Mouse (Mus musculus) c-Kit-positive CD71-positive TER-119-positive erythroid progenitor cells, embryonic 14.5 days (primary cell): ENCODE results near the gene Gm20661.

ENCODE experiments used
- DNase-seq: peaks from one replicate; pipeline ENCODE4 v3.0.0-alpha.2; 2013; ENCODE audit warnings: low spot score

The Gm20661 gene

GRCm38 (mm10) chr9:107982681-107983346 lies at the start of gene Gm20661:
TSS of gene Gm20661 (plus strand) at chr9:107983058.
- DNase-seq = peak; percentile 84

DNA sequence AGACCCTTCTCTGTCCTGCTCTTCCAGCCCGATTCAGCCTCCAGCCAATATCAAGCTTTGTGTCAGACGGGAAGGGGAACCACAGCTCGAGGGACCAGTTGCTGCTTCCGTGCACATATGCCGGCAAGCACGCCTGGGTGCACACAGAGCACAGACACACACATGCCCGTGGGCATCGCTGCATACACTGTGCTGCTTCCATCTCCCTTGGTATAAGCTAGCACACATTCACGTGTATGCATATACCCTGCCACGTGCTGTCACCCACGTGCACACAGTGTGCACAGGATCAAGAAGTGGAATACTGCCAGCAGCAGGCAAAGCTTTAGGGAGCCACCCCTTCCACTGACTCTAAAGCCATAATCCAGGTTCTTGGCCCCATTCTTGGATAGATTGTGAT lies 48.7 kb upstream of the Gm20661 start:
- DNase-seq = no peak

DNA sequence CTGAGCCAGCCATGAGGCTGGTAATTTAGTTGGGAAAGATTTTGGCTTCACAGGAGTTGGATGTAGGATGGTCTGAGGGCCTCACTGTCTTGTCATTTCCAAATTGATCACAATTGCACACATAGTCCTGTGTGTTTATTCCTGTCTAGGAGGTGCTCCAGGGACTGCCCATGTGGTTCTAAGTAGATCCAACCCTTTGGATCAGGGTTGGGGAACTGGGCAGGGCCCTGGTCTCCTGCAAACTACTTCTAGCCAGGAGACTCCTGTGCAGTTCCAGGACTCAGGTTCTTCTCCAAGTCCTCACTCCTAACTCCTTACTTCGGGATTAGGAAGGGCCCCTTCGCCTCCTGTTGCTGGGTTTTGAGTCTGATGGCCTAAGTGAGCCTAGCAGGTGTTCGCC lies 47.5 kb upstream of the Gm20661 start, which contains the start of gene Camkv:
Gene Camkv (plus strand): TSS at position 301 of the 400 bp plus-strand sequence.
- no peak for DNase-seq

GRCm38 (mm10) chr9:107935790-107936214 lies 47.1 kb upstream of the Gm20661 start:
- no peak for DNase-seq

- DNase-seq = no peak
Observed at GRCm38 (mm10) chr9:107936215-107936822, 46.5 kb upstream of the Gm20661 start.

GRCm38 (mm10) chr9:107936831-107937230 lies 46.0 kb upstream of the Gm20661 start:
- no peak for DNase-seq

- no peak for DNase-seq
Observed at GRCm38 (mm10) chr9:107947241-107948194, 35.3 kb upstream of the Gm20661 start.

DNA sequence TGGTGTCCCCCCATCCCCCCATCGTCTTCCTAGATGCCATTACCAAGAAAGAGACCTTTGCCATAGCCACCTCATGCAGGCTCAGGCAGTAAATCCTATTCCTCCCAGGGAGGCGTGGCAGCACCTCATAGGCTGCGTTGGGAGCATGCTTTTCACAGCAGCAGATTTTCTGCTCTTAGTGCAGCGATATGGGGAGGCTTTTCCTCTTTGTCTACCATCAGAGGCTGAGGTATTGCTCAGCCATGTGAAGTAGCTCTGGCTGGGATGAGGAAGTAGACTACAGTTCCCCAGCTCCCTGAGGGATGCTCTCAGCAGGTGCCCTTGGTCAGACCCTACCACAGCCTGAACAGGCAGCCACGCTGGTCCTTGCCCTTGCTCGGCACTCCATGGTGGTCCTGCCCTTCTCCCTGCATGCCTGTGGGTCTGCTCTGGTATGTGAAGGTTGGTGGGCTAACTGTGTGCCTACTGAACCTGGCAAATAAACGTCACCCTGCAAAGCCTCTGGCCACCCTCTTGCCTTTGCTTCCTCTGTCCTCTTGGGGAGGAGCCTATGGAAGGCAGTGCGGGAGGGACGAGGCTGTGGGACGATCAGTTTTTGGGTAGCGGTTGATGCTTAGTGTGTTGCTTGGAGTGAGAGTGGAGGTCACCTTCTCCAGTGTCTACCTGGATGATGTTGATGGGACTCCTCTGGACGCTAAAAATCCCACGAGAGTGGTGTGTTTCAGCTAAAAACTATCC lies 33.5 kb upstream of the Gm20661 start:
- DNase-seq = no peak

DNA sequence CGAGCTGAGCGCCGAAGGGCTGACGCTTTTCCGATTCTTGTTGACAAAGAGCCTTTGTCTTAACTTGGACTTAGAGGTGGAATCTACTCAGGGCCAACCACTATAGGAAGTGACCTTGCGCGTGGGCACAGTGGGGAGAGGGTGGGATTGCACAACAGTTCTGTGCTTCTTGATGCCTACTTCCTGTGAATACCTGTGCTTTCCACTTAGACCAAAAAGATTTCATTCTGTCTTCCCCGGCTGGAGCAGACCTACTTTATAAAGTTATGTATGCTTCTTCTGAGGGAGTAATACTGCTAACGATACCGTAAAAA lies 33.0 kb upstream of the Gm20661 start, which contains the start of gene Traip:
Gene Traip (plus strand): TSS at position 215 of the 314 bp plus-strand sequence.
- DNase-seq = no peak

- peak; percentile 90 for DNase-seq
Observed at GRCm38 (mm10) chr9:107950460-107951355, 32.1 kb upstream of the Gm20661 start.

- DNase-seq = no peak
Observed at GRCm38 (mm10) chr9:107955613-107956289, 27.1 kb upstream of the Gm20661 start.

DNA sequence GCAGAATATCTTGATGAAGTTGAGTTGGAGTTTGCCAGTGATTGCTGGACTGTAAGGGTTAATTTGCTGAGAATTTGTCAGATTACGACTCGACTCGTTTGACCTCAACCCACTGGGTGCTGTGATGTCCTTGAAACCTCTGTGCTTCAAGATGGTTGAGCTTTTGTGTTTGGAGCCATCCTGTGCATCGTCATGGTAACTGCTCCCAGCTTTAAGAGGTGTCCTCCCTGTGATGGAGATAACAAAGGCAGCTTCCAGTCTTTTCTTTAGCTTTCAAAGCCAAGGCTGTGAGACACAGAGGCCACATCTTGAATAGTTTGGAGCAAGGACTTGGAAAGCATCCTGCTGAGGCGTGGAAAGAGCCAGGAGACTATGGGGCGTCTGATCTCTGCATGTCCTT lies 25.7 kb upstream of the Gm20661 start:
- no peak for DNase-seq

GRCm38 (mm10) chr9:107959896-107960295 lies 23.0 kb upstream of the Gm20661 start:
- no peak for DNase-seq

- no peak for DNase-seq
Observed at GRCm38 (mm10) chr9:107960928-107961327, 21.9 kb upstream of the Gm20661 start.

DNA sequence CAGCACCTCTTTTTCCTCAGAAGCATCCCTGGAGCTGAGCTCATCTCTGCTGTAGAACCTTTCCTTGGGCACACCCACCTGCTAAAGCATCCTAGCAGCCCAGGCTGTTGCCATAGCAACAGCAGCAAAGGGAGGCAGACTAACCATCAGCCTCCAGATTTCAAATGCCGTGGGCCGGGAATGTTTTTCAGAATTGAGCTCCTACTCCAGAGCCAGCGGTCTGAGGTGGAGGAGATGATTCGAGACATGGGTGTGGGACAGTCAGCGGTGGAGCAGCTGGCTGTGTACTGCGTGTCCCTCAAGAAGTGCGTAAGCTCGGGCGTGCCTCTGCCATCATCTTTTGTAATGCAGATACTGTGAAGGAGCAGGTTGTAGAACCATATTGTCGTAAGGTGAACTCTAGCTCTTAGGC lies 21.5 kb upstream of the Gm20661 start:
- no peak for DNase-seq

- DNase-seq = no peak
Observed at GRCm38 (mm10) chr9:107961881-107962280, 21.0 kb upstream of the Gm20661 start.

DNA sequence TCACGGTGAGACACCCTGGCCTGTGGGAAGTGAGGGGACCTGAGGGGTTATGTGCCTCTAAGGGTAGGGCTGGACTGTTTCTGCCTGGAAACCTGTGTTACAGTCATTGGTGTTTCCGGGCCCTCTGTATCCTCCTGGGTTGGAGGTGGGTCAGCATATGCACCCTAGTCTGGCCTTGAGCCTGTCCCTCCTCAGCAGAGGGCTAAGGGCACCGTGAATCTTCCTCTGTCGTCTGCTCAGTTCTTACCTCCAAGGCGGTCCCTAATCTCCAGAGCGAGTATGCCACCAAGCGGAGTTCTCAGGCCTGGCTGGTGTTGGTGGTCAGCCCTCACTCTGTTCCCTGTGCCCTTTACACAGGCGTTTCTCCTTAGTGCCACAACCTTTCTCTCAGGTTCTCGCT lies 19.9 kb upstream of the Gm20661 start:
- no peak for DNase-seq

DNA sequence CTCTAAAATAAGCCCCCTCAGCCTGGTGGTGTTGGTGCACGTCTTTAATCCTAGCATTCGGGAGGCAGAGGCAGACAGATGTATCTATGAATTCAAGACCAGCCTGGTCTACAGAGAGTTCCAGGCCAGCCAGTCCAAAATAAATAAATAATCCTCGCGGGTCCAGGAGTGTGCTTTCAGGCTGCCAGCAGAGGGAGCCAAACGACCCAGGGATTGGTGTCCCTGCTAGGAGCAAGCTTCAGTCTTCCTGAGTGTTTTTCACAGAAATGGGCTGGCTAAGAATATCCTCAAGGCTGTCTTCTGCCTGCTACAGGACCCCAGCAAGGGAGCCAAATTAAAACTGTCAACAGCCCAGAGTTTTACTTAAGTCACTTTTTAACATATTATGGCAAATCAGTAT lies 19.2 kb upstream of the Gm20661 start:
- peak; percentile 89 for DNase-seq

DNA sequence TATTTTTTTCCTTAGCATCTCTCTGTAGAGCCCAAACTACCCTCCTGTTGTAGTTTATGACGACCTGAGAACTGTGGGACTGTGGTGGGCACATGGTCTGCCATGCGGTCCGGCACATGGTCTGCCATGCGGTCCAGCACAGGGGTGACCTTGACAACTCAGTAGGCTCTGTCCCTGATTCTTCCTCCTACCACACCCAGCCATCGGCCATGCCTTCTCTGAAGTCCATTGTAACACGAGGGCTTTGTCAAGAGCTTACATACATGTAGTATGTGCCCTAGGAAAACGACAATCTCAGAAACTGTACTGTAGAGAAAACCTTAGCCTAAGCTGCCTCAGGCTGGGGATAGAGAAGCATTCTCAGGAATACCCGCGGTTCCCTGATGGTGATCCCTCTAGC lies 18.2 kb upstream of the Gm20661 start:
- no peak for DNase-seq

- DNase-seq = no peak
Observed at GRCm38 (mm10) chr9:107966676-107967075, 16.2 kb upstream of the Gm20661 start.
